Mouse (Mus musculus) ovary, postnatal 36 days (tissue): Measurements from ENCODE around the gene Rnf115.

Experiments used
- DNase-seq: peaks from one replicate; pipeline ENCODE4 v3.0.0; 2022; ENCODE audit warnings: low spot score, mixed read lengths

Gene Rnf115

GRCm38 (mm10) chr3:96777120-96777519, 49.7 kb downstream of the Rnf115 start:
- no peak for DNase-seq

DNA sequence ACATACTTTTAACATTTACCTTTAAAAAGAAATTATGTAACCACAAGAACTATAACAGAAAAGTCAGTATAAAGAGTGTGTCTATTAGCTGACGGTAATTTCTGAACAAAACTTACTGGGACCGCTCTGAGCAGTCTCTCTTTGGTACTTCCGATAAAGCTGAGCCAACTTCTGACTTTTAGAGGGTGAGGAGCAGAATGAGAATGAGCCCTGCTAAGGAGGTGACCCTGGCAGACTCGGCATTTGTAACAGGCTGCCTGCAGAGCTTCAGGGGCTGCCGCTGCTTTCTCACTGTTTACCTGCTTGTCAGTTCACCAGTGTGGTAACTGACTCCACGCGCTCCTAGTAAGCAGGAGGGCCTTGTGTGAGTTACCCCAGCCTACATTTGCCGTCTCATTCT, 54.8 kb downstream of the Rnf115 start:
- no peak for DNase-seq

DNA sequence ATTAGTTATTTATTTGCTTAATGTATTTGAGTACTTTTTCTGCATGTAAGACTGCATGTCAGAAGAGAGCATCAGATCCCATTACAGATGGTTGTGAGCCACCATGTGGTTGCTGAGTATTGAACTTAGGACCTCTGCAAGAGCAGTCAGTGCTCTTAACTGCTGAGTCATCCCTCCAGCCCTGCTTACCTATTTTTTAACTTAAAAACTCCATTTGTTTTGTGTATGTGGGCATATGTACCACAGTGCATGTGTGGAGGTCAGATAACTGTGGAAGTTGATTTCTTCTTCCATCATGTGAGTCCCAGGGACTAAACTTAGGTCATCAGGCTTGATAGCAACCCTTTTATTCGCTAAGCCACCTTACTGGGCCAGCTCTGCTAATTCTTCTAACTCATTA, 60.3 kb downstream of the Rnf115 start:
- no peak for DNase-seq

GRCm38 (mm10) chr3:96788506-96788905, 61.0 kb downstream of the Rnf115 start:
- DNase-seq, result no peak

DNA sequence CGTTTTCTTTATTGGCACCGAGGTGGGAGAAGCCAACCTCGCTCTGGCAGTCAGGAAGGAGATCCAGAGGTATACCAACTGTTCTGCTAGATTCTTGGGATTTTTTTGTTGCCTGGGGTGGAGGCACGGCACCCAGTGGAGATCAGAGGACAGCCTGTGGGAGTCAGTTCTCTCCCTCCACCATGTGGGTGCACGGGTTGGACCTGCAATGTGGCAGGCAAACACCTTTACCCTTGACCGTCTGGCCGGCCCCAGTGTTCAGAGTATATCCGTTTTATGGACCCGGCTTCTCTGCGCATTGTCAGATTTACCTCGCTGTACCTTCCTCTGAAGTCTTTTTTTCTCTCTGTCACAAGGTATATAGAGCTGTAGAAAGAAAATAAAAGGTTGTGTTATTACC, 72.8 kb downstream of the Rnf115 start:
- DNase-seq, result no peak

GRCm38 (mm10) chr3:96802214-96802613, 74.8 kb downstream of the Rnf115 start:
- DNase-seq, result no peak

GRCm38 (mm10) chr3:96808136-96808535, 80.7 kb downstream of the Rnf115 start:
- no peak for DNase-seq

DNA sequence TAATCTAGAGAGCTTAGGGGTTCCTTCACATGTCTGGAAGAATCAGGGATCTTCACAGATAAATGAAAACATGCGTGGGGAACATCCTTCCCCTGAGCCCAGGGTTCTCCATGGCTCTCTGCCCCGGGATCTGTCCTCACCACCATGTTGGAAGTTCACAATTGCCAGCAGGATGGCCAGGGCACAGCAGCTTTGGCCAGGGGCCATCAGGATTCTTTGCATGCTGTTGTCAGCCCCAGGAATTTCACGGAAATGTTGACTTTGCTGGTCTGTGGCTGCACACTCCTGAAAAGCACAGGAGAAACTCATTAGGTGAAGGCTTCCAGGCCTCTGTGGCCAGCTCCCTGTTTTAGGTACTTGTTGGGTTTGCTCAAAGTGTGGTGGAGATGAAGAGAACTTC, 81.2 kb downstream of the Rnf115 start:
- DNase-seq, result no peak

DNA sequence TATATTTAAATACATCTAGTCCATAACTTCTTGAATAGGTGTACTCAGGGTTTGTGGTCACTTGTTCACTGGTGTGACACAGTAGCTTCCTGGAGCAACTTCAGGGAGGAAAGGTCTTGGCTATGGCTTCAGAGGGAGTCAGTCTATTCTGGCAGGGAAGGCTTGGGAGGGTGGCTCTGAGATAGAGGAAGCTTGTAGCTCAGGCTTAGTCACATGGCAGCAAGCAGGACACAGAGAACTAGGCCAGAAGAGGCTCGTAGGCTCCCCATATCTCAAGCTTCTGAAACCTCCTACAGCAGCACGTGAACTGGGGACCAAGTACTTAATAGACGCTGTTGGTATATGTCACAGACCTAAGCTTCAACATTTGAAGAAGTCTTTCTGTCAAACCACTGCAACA, 83.8 kb downstream of the Rnf115 start:
- no peak for DNase-seq

GRCm38 (mm10) chr3:96812395-96813091, 85.1 kb downstream of the Rnf115 start:
- peak; percentile 72 for DNase-seq

DNA sequence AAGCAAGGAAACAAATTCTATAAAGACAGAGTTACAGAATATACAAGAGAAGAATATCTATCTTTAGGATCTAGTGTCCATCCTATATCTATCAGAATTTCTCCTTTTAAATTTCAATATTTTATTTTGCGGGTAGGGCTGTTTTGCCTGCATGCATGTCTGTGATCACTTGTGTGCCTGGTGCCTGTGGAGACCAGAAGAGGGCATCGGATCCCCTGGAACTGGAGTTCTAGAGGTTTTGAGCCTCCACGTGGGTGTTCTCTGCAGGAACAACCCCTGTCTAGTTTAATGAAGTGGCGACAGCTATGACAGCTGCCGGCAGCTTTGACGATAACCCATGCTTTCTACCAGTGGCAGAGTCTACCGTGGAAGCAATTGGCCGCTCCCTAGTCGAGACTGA, 85.6 kb downstream of the Rnf115 start:
- DNase-seq, result peak; percentile 32

- DNase-seq, result no peak
These were observed 86.3 kb downstream of the Rnf115 start for GRCm38 (mm10) chr3:96813591-96814244.

DNA sequence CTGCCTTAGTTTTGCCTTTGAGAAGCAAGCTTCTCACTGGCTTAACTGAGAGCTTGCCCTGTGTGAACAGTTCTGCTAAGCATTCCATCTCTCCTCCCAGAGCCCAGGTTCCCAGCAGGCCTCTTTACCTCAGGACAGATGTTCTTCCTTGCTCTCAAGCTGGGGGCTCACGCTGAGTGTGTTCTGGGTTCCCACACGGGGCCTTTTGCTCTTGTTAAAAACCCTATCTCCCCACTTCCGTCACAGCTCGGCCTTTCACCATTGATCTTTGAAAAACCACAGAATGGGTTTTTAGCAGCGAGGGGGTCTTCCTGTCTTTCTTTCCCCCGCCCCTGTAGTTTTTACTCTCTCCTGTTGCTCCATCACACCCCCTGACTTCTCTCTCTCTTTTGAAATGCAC, 86.9 kb downstream of the Rnf115 start:
- no peak for DNase-seq

- no peak for DNase-seq
These were observed 92.9 kb downstream of the Rnf115 start for GRCm38 (mm10) chr3:96820116-96820915.

GRCm38 (mm10) chr3:96821581-96821980, 94.1 kb downstream of the Rnf115 start:
- no peak for DNase-seq

GRCm38 (mm10) chr3:96823701-96824100, 96.2 kb downstream of the Rnf115 start:
- no peak for DNase-seq

DNA sequence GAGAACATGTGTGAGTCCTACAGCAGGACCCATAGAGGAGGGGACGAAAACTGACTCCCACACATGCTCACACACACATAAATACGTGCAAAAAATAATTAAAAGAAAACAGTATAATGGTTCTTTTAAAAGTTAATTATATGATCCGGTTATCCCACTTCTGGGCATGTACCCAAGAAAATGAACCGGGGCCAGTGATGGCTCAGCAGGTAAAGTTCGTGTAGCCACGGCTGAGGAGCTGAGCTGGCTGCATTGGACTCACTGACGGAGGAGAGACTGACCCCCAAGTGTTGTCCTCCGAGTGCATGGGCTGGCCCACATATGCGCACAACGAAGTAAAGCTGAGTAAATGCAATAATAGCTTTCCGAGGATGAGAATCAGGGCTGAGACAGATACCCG, 97.2 kb downstream of the Rnf115 start:
- no peak for DNase-seq

GRCm38 (mm10) chr3:96825261-96825660, 97.8 kb downstream of the Rnf115 start:
- no peak for DNase-seq

DNA sequence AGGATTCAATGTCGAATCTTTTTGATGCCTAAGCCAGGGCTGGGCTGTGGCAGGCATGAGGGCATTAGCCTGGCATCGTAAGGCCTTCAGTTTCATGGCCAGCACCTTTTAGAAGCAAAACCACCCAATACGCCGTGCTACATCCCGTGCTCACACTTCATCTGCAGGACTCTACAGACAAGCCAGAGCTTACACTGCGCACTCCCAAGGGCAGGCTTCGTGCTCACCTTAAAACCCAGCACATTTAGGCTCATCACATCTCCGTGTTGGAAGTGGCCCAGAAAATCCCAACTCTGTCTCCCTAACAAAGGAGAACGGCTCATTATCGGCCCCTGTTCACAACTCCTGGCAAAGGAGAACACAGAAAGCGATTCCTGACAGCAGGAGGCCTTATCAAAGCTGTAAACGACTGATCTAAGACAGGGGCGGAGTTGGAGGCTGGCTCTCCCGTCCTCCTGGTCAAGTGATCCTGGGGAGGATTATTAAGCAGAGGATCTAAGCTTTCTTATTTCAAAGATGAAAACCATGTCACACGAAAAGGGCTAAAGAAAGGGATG, 100.9 kb downstream of the Rnf115 start:
- no peak for DNase-seq

GRCm38 (mm10) chr3:96828984-96829383, 101.5 kb downstream of the Rnf115 start, which contains the start of the genes Pdzk1 and Cd160:
Gene Pdzk1 (plus strand): TSS chr3:96829284.
Gene Cd160 (minus strand): TSS chr3:96829351.
- no peak for DNase-seq

GRCm38 (mm10) chr3:96829856-96830255, 102.4 kb downstream of the Rnf115 start:
- DNase-seq, result no peak

GRCm38 (mm10) chr3:96832930-96833329, 105.5 kb downstream of the Rnf115 start:
- no peak for DNase-seq
